ENCODE assay signal across 8 mouse cellular contexts in genomic region chr9:108832390-108833108, GRCm38 (mm10). TPM values are rescaled to one million over a fixed set of nuclear protein-coding genes. Genes with fewer than 3 reads are reported as not detected.
DNase-seq lines count a peak whose midpoint lies in the region; ATAC-seq lines count a peak whose summit lies in the region.

No protein-coding gene starts in this region.

- peak; percentile 90 for DNase-seq in WW6 (ENCODE audit: low read depth, low spot score)
- peak; percentile 64 to 77 for DNase-seq in cerebellum, postnatal 36 days
- peak; percentile 93 for DNase-seq in gastrocnemius, adult 18-20 months (ENCODE audit: low spot score)
- DNase-seq in left cerebral cortex, adult 18-20 months (ENCODE audit: low spot score in 2 of 2) = peak; percentile 68 to 81
- DNase-seq in lung, postnatal 4 days = peak; percentile 93 to 95
- DNase-seq in retina, embryonic 14.5 days (ENCODE audit: low spot score) = peak; percentile 95
- DNase-seq in thymus, postnatal 36 days = peak; percentile 56 to 76

- H3K9ac ChIP-seq in hindbrain, embryonic 15.5 days = no peak overlapping the region

- whole genome bisulfite sequencing in hindbrain, embryonic 15.5 days = 8% methylated on average over 45 of the region's 46 CpGs

- peak; percentile 90 for ATAC-seq in hindbrain, embryonic 15.5 days (ENCODE audit: low FRiP score, low read depth)

- peaks cover 79% of the 10 kb centered on the region for H3K36me3 ChIP-seq in hindbrain, embryonic 15.5 days

- H3K27me3 ChIP-seq in hindbrain, embryonic 15.5 days = 0 out of 2 replicates have a peak, but pooled peaks cover 6% of the 10 kb centered on the region

- peak overlapping the region; percentile 33 for H3K4me3 ChIP-seq in hindbrain, embryonic 15.5 days

- H3K4me1 ChIP-seq in hindbrain, embryonic 15.5 days (replicated peaks) = peaks cover 50% of the 10 kb centered on the region

- peak overlapping the region; percentile 61 for H3K4me2 ChIP-seq in hindbrain, embryonic 15.5 days

- no peak overlapping the region for H3K27ac ChIP-seq in hindbrain, embryonic 15.5 days (replicated peaks)

- no peaks in the 10 kb centered on the region for H3K9me3 ChIP-seq in hindbrain, embryonic 15.5 days

RNA-seq across cellular contexts. Expression of gene Celsr3, which starts 6.4 kb away (rescaled TPM):
- under 1 TPM in 1 of 2 experiments, not detected in 1; 0.02 TPM for total RNA-seq in gastrocnemius, adult 18-20 months (2021)
- 12.7 and 14.6 TPM in 2 replicates for polyA plus RNA-seq in hindbrain, embryonic 15.5 days (2015; fragmentation: Nextera tagmentation; extraction: Ambion mirVana)
- 10 to 100 TPM; 51.2 to 56.1 TPM for total RNA-seq in left cerebral cortex, adult 18-20 months (2021)

RNA-seq across cellular contexts. Expression of gene Slc26a6, which starts 20.5 kb away (rescaled TPM):
- 10 to 100 TPM; 14.0 to 14.6 TPM for total RNA-seq in gastrocnemius, adult 18-20 months (2021)
- 19.5 and 22.1 TPM in 2 replicates for polyA plus RNA-seq in hindbrain, embryonic 15.5 days (2015; fragmentation: Nextera tagmentation; extraction: Ambion mirVana)
- total RNA-seq in left cerebral cortex, adult 18-20 months (2021) = 10 to 100 TPM; 11.7 to 14.0 TPM

RNA-seq across cellular contexts. Expression of gene Nckipsd, which starts 24.4 kb away (rescaled TPM):
- total RNA-seq in gastrocnemius, adult 18-20 months (2021) = 1 to 10 TPM; 4.4 TPM
- 30.3 and 30.7 TPM in 2 replicates for polyA plus RNA-seq in hindbrain, embryonic 15.5 days (2015; fragmentation: Nextera tagmentation; extraction: Ambion mirVana)
- total RNA-seq in left cerebral cortex, adult 18-20 months (2021) = 10 to 100 TPM; 65.4 to 68.7 TPM

RNA-seq across cellular contexts. Expression of gene Ip6k2, which starts 49.0 kb away (rescaled TPM):
- total RNA-seq in gastrocnemius, adult 18-20 months (2021) = 10 to 100 TPM; 14.9 TPM
- 180 and 206 TPM in 2 replicates for polyA plus RNA-seq in hindbrain, embryonic 15.5 days (2015; fragmentation: Nextera tagmentation; extraction: Ambion mirVana)
- total RNA-seq in left cerebral cortex, adult 18-20 months (2021) = 100 to 1,000 TPM; 140 to 154 TPM

Comparison
In these comparisons a context has a peak if more than half of its experiments do, and no peak if none do; other contexts are left out.
1. RNA of gene Celsr3, which starts 6.4 kb away (total RNA-seq): 51.2 to 56.1 TPM in left cerebral cortex, adult 18-20 months; 0.02 TPM in gastrocnemius, adult 18-20 months; every median in the first group is over 10 times any median in the second.
2. RNA of gene Nckipsd, which starts 24.4 kb away (total RNA-seq): 65.4 to 68.7 TPM in left cerebral cortex, adult 18-20 months; 4.4 TPM in gastrocnemius, adult 18-20 months; every median in the first group is over 10 times any median in the second.
3. Peak in every context shown above with its lines, with median percentiles within 50 percentile points of each other: DNase-seq.